ENCODE assay signal across 24 mouse cellular contexts in the genomic region with DNA sequence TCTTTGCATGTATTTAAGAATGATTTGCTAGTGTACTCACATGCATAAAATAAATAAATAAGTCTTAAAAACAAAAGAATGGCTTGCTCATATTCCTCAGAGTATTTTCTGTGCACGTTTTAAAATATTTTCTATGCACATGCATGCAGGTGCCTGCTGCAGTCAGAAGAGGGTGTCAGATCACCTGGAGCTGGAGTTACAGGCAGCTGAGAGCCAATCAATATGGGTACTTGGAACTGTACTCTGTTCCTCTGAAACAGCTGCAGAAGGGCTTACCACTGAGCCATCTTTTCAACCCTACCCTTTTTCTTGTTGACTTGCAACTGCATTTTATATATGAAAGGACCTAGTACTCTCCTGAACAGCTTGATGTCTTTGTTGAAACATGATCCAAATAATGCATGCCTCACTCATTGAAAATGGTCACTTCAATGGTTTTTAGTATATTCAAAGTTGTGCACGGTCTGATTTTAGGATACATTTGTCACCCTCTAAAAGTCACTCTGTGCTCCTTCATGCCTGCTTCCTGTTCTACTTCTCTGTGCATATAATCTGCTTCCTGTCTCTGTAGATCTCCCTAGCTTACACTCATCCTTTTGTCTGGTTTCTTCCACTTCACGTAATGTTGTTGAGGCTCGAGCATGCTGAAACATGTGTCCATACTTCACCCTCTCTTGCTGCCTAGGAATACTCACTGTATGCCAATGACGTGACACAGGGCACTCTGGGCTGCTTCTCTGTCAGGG. TPM values are rescaled to one million over a fixed set of nuclear protein-coding genes. Genes with fewer than 3 reads are reported as not detected.
DNase-seq lines count a peak whose midpoint lies in the region; ATAC-seq and TF ChIP-seq lines count a peak whose summit lies in the region.
"Had no signal": no experiment of that assay in that cellular context is flagged by ENCODE, and none has a peak within 500 bp of the region (broad histone marks: within the 10 kb centered on the region; RNA-seq: fewer than 3 reads in every experiment).

No protein-coding gene starts in this region.

- H3K4me1 ChIP-seq in spleen, adult 2 months (ENCODE audit: control insufficient read depth, insufficient read depth, insufficient read length) = peaks cover 24% of the 10 kb centered on the region

- 21% methylated on average over 5 of the region's 5 CpGs for WGBS in spleen, adult 2 months

- no peak for TF ChIP-seq CTCF in spleen, adult 2 months (IDR thresholded peaks at IDR 0.05; ENCODE audit: extremely low read depth, insufficient read depth, insufficient read length, insufficient replicate concordance)

- no peak for DNase-seq in spleen, adult 2 months (ENCODE audit: low read depth in 1 of 2, low spot score in 2 of 2)
- DNase-seq in spleen, adult 12 weeks (ENCODE audit: low spot score) = no peak
- DNase-seq in naive thymus-derived CD4-positive, alpha-beta T cell, adult 2 months (ENCODE audit: low read depth) = peak; percentile 60
- DNase-seq in thymus, postnatal 25 days = peak; percentile 50
- DNase-seq in lung, postnatal 10 days = no peak
- no peak for DNase-seq in testis, postnatal 14 days (ENCODE audit: low spot score)
- DNase-seq: adrenal gland, postnatal 25 days; cerebellum, adult 8-10 months; cerebellum, postnatal 36 days; heart, postnatal 10 days; kidney, adult 18-20 months; kidney, postnatal 4 days; left cerebral cortex, postnatal 4 days; lung, adult 18-20 months; lung, postnatal 14 days had no signal

- H3K4me3 ChIP-seq in spleen, adult 2 months (ENCODE audit: extremely low read depth, insufficient read depth, insufficient read length) = no peak overlapping the region
- H3K4me3 ChIP-seq: embryonic facial prominence, embryonic 15.5 days; hindbrain, embryonic 10.5 days; limb, embryonic 15.5 days; megakaryocyte, embryonic 14.5 days; midbrain, embryonic 13.5 days; neural tube, embryonic 12.5 days had no signal

- H3K27me3 ChIP-seq in spleen, adult 2 months (ENCODE audit: control insufficient read depth, insufficient read depth, low read length) = no peaks in the 10 kb centered on the region
- H3K27me3 ChIP-seq: embryonic facial prominence, embryonic 15.5 days; limb, embryonic 15.5 days; midbrain, embryonic 13.5 days; neural tube, embryonic 12.5 days had no signal

- peak overlapping the region; percentile 55 for H3K27ac ChIP-seq in spleen, adult 2 months (ENCODE audit: insufficient read depth, low read length)
- H3K27ac ChIP-seq: embryonic facial prominence, embryonic 15.5 days; hindbrain, embryonic 10.5 days; limb, embryonic 15.5 days; midbrain, embryonic 13.5 days; neural tube, embryonic 12.5 days had no signal

- H3K36me3 ChIP-seq in spleen, adult 2 months (ENCODE audit: control insufficient read depth, insufficient read depth, low read length) = no peaks in the 10 kb centered on the region
- H3K36me3 ChIP-seq: hindbrain, embryonic 10.5 days; midbrain, embryonic 13.5 days had no signal

- no peak for TF ChIP-seq POLR2A in spleen, adult 2 months (IDR thresholded peaks at IDR 0.05; ENCODE audit: low read depth, low read length)

- ATAC-seq in CD4-positive, CD25-positive, alpha-beta regulatory T cell, adult 4 months = peak; percentile 67
- ATAC-seq: forebrain, embryonic 14.5 days; hindbrain, embryonic 16.5 days; midbrain, embryonic 13.5 days had no signal

RNA-seq across cellular contexts. Expression of a gene that starts 27.2 kb away (rescaled TPM):
- polyA plus RNA-seq in spleen, adult 2 months (2012; rRNA removed) = 50.4 and 68.4 TPM in 2 replicates
- polyA plus RNA-seq in CD4-positive, CD25-positive, alpha-beta regulatory T cell, adult 4 months (2017; shearing (Covaris generic)) = 10 to 100 TPM; 22.0 to 27.0 TPM

RNA-seq across cellular contexts. Expression of a gene that starts 47.7 kb away (rescaled TPM):
- polyA plus RNA-seq in spleen, adult 2 months (2012; rRNA removed) = 14.9 and 17.4 TPM in 2 replicates
- 1 to 10 TPM in 1 of 2 experiments, under 1 TPM in 1; 0.84 to 1.3 TPM for polyA plus RNA-seq in CD4-positive, CD25-positive, alpha-beta regulatory T cell, adult 4 months (2017; shearing (Covaris generic))

Comparison
In these comparisons a context has a peak if more than half of its experiments do, and no peak if none do; other contexts are left out.
1. DNase-seq: peak in naive thymus-derived CD4-positive, alpha-beta T cell, adult 2 months (single experiment) and thymus, postnatal 25 days (single experiment); none in spleen, adult 2 months (0 of 2), spleen, adult 12 weeks (single experiment), lung, postnatal 10 days (single experiment) and testis, postnatal 14 days (single experiment).